ENCODE assay signal across 21 mouse cellular contexts in genomic region chr12:87212844-87213606, GRCm38 (mm10). TPM values are rescaled to one million over a fixed set of nuclear protein-coding genes. Genes with fewer than 3 reads are reported as not detected.
"Had no signal": no experiment of that assay in that cellular context is flagged by ENCODE, and none has a peak within 500 bp of the region (broad histone marks: within the 10 kb centered on the region; RNA-seq: fewer than 3 reads in every experiment).

No protein-coding gene starts in this region.

- H3K36me3 ChIP-seq: midbrain, embryonic 10.5 days; midbrain, embryonic 12.5 days; neural tube, embryonic 13.5 days; neural tube, embryonic 15.5 days had no signal

- H3K27me3 ChIP-seq: midbrain, embryonic 12.5 days; neural tube, embryonic 13.5 days; neural tube, embryonic 15.5 days had no signal

- H3K9me3 ChIP-seq: midbrain, embryonic 10.5 days; midbrain, embryonic 12.5 days; neural tube, embryonic 13.5 days; neural tube, embryonic 15.5 days had no signal

- H3K4me3 ChIP-seq: midbrain, embryonic 10.5 days; midbrain, embryonic 12.5 days; myocyte; neural tube, embryonic 13.5 days; neural tube, embryonic 15.5 days had no signal

- H3K4me1 ChIP-seq: midbrain, embryonic 12.5 days; neural tube, embryonic 13.5 days; neural tube, embryonic 15.5 days had no signal

- DNase-seq: lung, adult 18-20 months; lung, embryonic 14.5 days; lung, postnatal 10 days; lung, postnatal 4 days; midbrain, embryonic 14.5 days; retina, postnatal 1 day; right cerebral cortex, adult 18-20 months; right cerebral cortex, postnatal 25 days; right cerebral cortex, postnatal 4 days; spleen, adult 18-20 months; thymus, adult 18-20 months; thymus, postnatal 14 days; thymus, postnatal 36 days had no signal

- H3K27ac ChIP-seq: midbrain, embryonic 10.5 days; midbrain, embryonic 12.5 days; neural tube, embryonic 13.5 days; neural tube, embryonic 15.5 days had no signal

- H3K9ac ChIP-seq: lung, embryonic 14.5 days; midbrain, embryonic 12.5 days; neural tube, embryonic 13.5 days; neural tube, embryonic 15.5 days had no signal

- H3K4me2 ChIP-seq: lung, embryonic 14.5 days; midbrain, embryonic 12.5 days; neural tube, embryonic 13.5 days; neural tube, embryonic 15.5 days had no signal

- ATAC-seq: midbrain, embryonic 16.5 days had no signal

RNA-seq across cellular contexts. Expression of gene Samd15, which starts 13.5 kb away (rescaled TPM):
- total RNA-seq: megakaryocyte-erythroid progenitor cell, adult 5-6 weeks had no signal
- polyA plus RNA-seq: small intestine, adult 2 months had no signal

RNA-seq across cellular contexts. Expression of gene Noxred1, which starts 25.5 kb away (rescaled TPM):
- total RNA-seq: megakaryocyte-erythroid progenitor cell, adult 5-6 weeks had no signal
